ENCODE assay signal across 8 mouse cellular contexts in the genomic region with DNA sequence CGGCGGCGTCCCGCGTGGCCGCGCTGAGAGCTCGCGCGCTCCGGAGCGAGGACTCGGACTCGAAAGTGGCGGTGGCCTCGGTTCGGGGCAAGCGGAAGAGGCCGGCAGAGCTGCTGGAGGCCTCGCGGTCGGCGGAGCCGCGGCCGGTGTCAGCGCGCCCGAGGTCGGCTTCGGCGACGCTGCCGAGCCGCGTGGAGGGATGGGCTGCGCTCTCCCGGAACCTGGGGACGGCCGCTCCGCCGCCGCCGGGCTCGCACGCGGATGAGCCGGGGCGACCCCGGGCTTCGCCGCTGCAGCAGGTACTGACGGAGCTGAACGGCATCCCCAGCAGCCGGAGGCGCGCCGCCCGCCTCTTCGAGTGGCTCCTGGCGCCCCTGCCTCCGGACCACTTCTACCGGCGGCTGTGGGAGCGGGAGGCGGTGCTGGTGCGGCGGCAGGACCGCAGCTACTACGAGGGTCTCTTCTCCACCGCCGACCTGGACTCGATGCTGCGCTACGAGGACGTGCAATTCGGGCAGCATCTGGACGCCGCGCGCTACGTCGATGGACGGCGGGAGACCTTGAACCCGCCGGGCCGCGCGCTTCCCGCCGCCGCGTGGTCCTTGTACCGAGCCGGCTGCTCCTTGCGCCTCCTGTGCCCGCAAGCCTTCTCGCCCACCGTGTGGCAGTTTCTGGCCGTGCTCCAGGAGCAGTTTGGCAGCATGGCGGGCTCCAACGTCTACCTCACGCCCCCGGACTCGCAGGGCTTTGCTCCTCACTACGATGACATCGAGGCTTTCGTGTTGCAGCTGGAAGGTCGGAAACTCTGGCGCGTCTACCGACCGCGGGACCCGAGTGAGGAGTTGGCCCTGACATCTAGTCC. TPM values are rescaled to one million over a fixed set of nuclear protein-coding genes. Genes with fewer than 3 reads are reported as not detected.
DNase-seq lines count a peak whose midpoint lies in the region; ATAC-seq and TF ChIP-seq lines count a peak whose summit lies in the region.

No protein-coding gene starts in this region.

- DNase-seq in embryo, embryonic 11.5 days (ENCODE audit: low read depth, low spot score) = peak; percentile 16
- peak; percentile 85 for DNase-seq in heart, embryonic 10.5 days (ENCODE audit: low spot score)
- DNase-seq in kidney, postnatal 10 days = peak; percentile 64
- DNase-seq in thymus, postnatal 25 days = peak; percentile 36

- peak overlapping the region; percentile 97 for H3K27ac ChIP-seq in heart, embryonic 10.5 days
- peak overlapping the region; percentile 70 for H3K27ac ChIP-seq in liver, embryonic 16.5 days (ENCODE audit: low read length)
- no peak overlapping the region for H3K27ac ChIP-seq in olfactory bulb, adult 2 months (ENCODE audit: insufficient read depth, low read depth, low read length)

- peaks cover 19% of the 10 kb centered on the region for H3K36me3 ChIP-seq in heart, embryonic 10.5 days
- H3K36me3 ChIP-seq in liver, embryonic 16.5 days (ENCODE audit: control insufficient read depth, insufficient read depth) = no peaks in the 10 kb centered on the region; the same call in 1 of the 2 replicates

- WGBS in heart, embryonic 10.5 days = under 1% methylated on average over 105 of the region's 116 CpGs
- under 1% methylated on average over 101 of the region's 116 CpGs for WGBS in liver, embryonic 16.5 days (ENCODE audit: insufficient replicate concordance)
- WGBS in olfactory bulb, adult 2 months = under 1% methylated on average over 116 of the region's 116 CpGs

- peaks cover 44% of the 10 kb centered on the region for H3K4me1 ChIP-seq in heart, embryonic 10.5 days
- peaks cover 36% of the 10 kb centered on the region for H3K4me1 ChIP-seq in liver, embryonic 16.5 days (ENCODE audit: control insufficient read depth, low read depth, low read length)
- peaks cover 20% of the 10 kb centered on the region for H3K4me1 ChIP-seq in olfactory bulb, adult 2 months (ENCODE audit: control insufficient read depth, insufficient read depth, low read length)

- TF ChIP-seq CTCF in olfactory bulb, adult 2 months (IDR thresholded peaks at IDR 0.05; ENCODE audit: insufficient read depth, low read depth, low read length) = no peak

- peak overlapping the region; percentile 94 for H3K4me3 ChIP-seq in heart, embryonic 10.5 days
- peak overlapping the region; percentile 79 for H3K4me3 ChIP-seq in liver, embryonic 16.5 days (ENCODE audit: low read depth, low read length)
- H3K4me3 ChIP-seq in olfactory bulb, adult 2 months (ENCODE audit: insufficient read depth, low read depth, low read length) = peak overlapping the region; percentile 94

- no peaks in the 10 kb centered on the region for H3K9me3 ChIP-seq in heart, embryonic 10.5 days
- H3K9me3 ChIP-seq in liver, embryonic 16.5 days (replicated peaks; ENCODE audit: control insufficient read depth, low read length) = no peaks in the 10 kb centered on the region

- H3K9ac ChIP-seq in liver, embryonic 16.5 days (ENCODE audit: low read depth, low read length) = peak overlapping the region; percentile 77

- H3K4me2 ChIP-seq in liver, embryonic 16.5 days (ENCODE audit: low read depth, low read length) = peak overlapping the region; percentile 97

- no peak for TF ChIP-seq POLR2A in olfactory bulb, adult 2 months (IDR thresholded peaks at IDR 0.05; ENCODE audit: insufficient read depth, low read depth, low read length)

- H3K27me3 ChIP-seq in heart, embryonic 10.5 days (ENCODE audit: insufficient read depth, poor library complexity, severe bottlenecking) = no peaks in the 10 kb centered on the region
- H3K27me3 ChIP-seq in liver, embryonic 16.5 days (ENCODE audit: control insufficient read depth, insufficient read depth, low read depth, low read length) = no peaks in the 10 kb centered on the region

- peak; percentile 41 for ATAC-seq in CD4-positive, CD25-positive, alpha-beta regulatory T cell, adult 4 months
- peak; percentile 30 for ATAC-seq in activated CD4-positive, CD25-positive, alpha-beta regulatory T cell, adult 4 months
- peak; percentile 45 for ATAC-seq in liver, embryonic 16.5 days (ENCODE audit: low read depth)

RNA-seq across cellular contexts. Expression of gene Riox1, which starts 0.7 kb away (rescaled TPM):
- 1 to 10 TPM in 1 of 2 experiments, under 1 TPM in 1; 0.94 to 1.7 TPM for polyA plus RNA-seq in CD4-positive, CD25-positive, alpha-beta regulatory T cell, adult 4 months (2017; shearing (Covaris generic))
- 1 to 10 TPM; 1.2 to 2.0 TPM for polyA plus RNA-seq in activated CD4-positive, CD25-positive, alpha-beta regulatory T cell, adult 4 months (2017; shearing (Covaris generic))
- 12.3 and 19.4 TPM in 2 replicates for polyA plus RNA-seq in heart, embryonic 10.5 days (2016; fragmentation: Nextera tagmentation; extraction: Ambion mirVana)
- polyA plus RNA-seq in liver, embryonic 16.5 days (2015; fragmentation: Nextera tagmentation; extraction: Ambion mirVana) = 4.4 and 4.6 TPM in 2 replicates
- polyA plus RNA-seq in olfactory bulb, adult 2 months (2012; ENCODE audit: insufficient read depth, insufficient read length, low replicate concordance, missing spikeins) = not detected in 2 replicates

RNA-seq across cellular contexts. Expression of gene Numb, which starts 29.3 kb away (rescaled TPM):
- polyA plus RNA-seq in CD4-positive, CD25-positive, alpha-beta regulatory T cell, adult 4 months (2017; shearing (Covaris generic)) = 10 to 100 TPM; 36.7 to 39.4 TPM
- polyA plus RNA-seq in activated CD4-positive, CD25-positive, alpha-beta regulatory T cell, adult 4 months (2017; shearing (Covaris generic)) = 10 to 100 TPM; 27.8 to 34.9 TPM
- 38.8 and 39.1 TPM in 2 replicates for polyA plus RNA-seq in heart, embryonic 10.5 days (2016; fragmentation: Nextera tagmentation; extraction: Ambion mirVana)
- 16.8 and 17.4 TPM in 2 replicates for polyA plus RNA-seq in liver, embryonic 16.5 days (2015; fragmentation: Nextera tagmentation; extraction: Ambion mirVana)
- not detected in 2 replicates for polyA plus RNA-seq in olfactory bulb, adult 2 months (2012; ENCODE audit: insufficient read depth, insufficient read length, low replicate concordance, missing spikeins)

RNA-seq across cellular contexts. Expression of gene Heatr4, which starts 33.6 kb away (rescaled TPM):
- polyA plus RNA-seq in CD4-positive, CD25-positive, alpha-beta regulatory T cell, adult 4 months (2017; shearing (Covaris generic)) = not detected
- not detected for polyA plus RNA-seq in activated CD4-positive, CD25-positive, alpha-beta regulatory T cell, adult 4 months (2017; shearing (Covaris generic))
- not detected in 2 replicates for polyA plus RNA-seq in heart, embryonic 10.5 days (2016; fragmentation: Nextera tagmentation; extraction: Ambion mirVana)
- polyA plus RNA-seq in liver, embryonic 16.5 days (2015; fragmentation: Nextera tagmentation; extraction: Ambion mirVana) = not detected in 2 replicates
- polyA plus RNA-seq in olfactory bulb, adult 2 months (2012; ENCODE audit: insufficient read depth, insufficient read length, low replicate concordance, missing spikeins) = not detected in 2 replicates

RNA-seq across cellular contexts. Expression of gene Acot2, which starts 36.6 kb away (rescaled TPM):
- 10 to 100 TPM; 28.3 to 39.0 TPM for polyA plus RNA-seq in CD4-positive, CD25-positive, alpha-beta regulatory T cell, adult 4 months (2017; shearing (Covaris generic))
- polyA plus RNA-seq in activated CD4-positive, CD25-positive, alpha-beta regulatory T cell, adult 4 months (2017; shearing (Covaris generic)) = 10 to 100 TPM; 24.2 to 34.4 TPM
- 23.1 and 35.2 TPM in 2 replicates for polyA plus RNA-seq in heart, embryonic 10.5 days (2016; fragmentation: Nextera tagmentation; extraction: Ambion mirVana)
- polyA plus RNA-seq in liver, embryonic 16.5 days (2015; fragmentation: Nextera tagmentation; extraction: Ambion mirVana) = 11.2 and 12.3 TPM in 2 replicates
- not detected in 2 replicates for polyA plus RNA-seq in olfactory bulb, adult 2 months (2012; ENCODE audit: insufficient read depth, insufficient read length, low replicate concordance, missing spikeins)

RNA-seq across cellular contexts. Expression of gene Acot1, which starts 58.2 kb away (rescaled TPM):
- polyA plus RNA-seq in CD4-positive, CD25-positive, alpha-beta regulatory T cell, adult 4 months (2017; shearing (Covaris generic)) = not detected
- polyA plus RNA-seq in activated CD4-positive, CD25-positive, alpha-beta regulatory T cell, adult 4 months (2017; shearing (Covaris generic)) = not detected
- 15.3 and 23.3 TPM in 2 replicates for polyA plus RNA-seq in heart, embryonic 10.5 days (2016; fragmentation: Nextera tagmentation; extraction: Ambion mirVana)
- polyA plus RNA-seq in liver, embryonic 16.5 days (2015; fragmentation: Nextera tagmentation; extraction: Ambion mirVana) = 30.2 and 36.4 TPM in 2 replicates
- polyA plus RNA-seq in olfactory bulb, adult 2 months (2012; ENCODE audit: insufficient read depth, insufficient read length, low replicate concordance, missing spikeins) = not detected in 2 replicates

Comparison
In these comparisons a context has a peak if more than half of its experiments do, and no peak if none do; other contexts are left out.
1. DNase-seq: peak in every context shown above with its lines; median percentile 85 in heart, embryonic 10.5 days; 64 in kidney, postnatal 10 days; 36 in thymus, postnatal 25 days; 16 in embryo, embryonic 11.5 days.